Mouse (Mus musculus) cerebellum, postnatal 10 days (tissue): Measurements from ENCODE around the gene Aff1.
A peak's percentile ranks its signal among the peaks of the same experiment; 100 is the strongest.

Experiments used
- DNase-seq, 2 experiments: peaks; one replicate each; pipeline ENCODE4 v3.0.0; 2021; ENCODE audit warnings: mixed read lengths in 2 of 2

The Aff1 gene

GRCm38 (mm10) chr5:103752665-103753510 is 60.7 kb downstream of the Aff1 start:
- peak; percentile 27 to 31 for DNase-seq

GRCm38 (mm10) chr5:103753511-103754329 is 61.5 kb downstream of the Aff1 start:
- peak; percentile 84 to 90 for DNase-seq

- DNase-seq: peak; percentile 31 to 36
Measured at GRCm38 (mm10) chr5:103754330-103755134, 62.4 kb downstream of the Aff1 start.

GRCm38 (mm10) chr5:103755135-103755487 is 62.9 kb downstream of the Aff1 start:
- no peak for DNase-seq

DNA sequence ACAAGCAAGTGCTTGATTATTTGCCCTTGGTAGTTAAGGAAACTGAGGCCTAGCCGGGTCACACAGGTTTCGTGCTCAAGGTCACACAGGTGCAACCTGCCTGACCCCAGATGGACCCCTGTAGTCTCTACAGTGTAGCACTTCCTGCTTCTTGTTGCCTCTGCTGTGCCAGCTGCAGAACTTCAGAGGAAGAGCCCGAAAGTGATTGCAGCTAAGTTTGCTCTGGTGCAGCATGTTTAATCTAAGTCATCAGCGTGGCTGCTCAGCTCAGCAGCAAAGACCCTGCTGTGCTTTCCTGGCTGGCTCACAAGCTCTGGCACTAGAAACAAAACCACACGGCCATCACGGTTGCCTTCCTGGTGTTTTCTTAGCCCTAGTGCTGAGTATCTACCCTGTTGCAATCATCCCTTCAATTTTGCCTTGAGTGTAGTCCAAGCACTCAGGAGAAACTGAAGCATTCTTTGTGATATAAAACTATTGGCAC is 64.1 kb downstream of the Aff1 start:
- DNase-seq: peak in 1 of 2 experiments; percentile 41

DNA sequence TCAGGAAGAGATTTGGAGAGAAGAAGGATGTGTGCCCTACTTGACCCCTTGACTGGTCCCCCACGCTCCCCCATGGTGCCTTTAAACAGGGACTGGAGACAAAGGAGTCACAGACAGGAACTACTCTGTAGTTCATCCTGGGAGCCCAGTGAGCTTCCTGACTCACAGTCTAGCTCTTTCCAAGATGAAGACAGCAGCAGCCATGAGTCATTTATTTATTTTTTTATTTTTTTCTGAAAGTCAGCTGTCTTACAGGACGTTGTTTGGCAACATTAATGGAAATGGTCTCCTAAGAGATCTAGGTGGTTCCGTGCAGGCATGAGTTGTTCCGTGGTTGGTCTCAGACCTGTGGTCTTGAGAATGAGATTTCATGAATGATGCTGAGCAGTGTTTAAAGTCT is 66.3 kb downstream of the Aff1 start:
- no peak for DNase-seq

DNA sequence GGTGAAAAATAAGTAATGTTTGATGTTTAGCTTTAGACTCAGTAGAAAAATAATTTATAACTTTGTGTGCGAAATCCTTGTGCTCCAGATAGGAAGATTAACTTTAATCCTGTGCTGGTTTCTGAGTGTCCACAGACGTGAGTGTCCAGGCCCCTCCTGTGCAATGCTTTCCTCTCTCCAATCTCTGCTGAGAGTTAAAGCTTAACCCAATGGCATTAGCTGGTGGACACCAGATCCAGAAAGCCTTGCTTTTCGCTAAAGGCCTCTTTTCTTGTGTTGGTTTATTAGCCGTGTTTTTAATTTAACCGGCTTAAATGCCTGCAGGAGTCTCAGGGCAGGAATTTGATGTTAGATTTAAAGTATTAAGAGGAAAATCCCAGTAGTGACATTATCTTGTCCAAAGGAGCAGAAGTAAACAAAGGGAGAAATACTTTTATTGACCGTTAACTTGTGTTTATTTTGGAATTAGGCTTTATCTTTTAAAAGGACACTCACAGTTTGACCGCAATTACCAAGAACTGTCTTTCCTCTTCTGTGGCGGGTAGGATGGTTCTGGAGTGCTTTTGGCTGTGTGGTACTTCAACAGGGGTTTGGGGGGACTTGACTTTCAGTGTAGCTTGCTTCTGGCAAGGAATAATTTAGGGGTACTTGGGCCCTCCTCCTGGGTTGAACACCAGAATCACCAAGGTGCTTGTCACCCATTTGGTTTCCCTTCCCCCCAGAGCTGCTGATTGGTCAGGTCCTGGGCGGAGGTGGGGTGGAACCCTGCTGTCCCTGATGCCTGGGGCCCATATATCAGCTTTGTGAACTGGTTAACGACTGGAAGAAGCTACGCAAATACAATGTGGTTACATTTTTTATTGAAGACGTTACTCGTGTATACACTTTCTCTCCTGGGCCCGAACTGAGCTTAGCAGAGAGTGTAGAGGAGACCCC is 67.6 kb downstream of the Aff1 start:
- DNase-seq: no peak

GRCm38 (mm10) chr5:103760425-103761131 is 68.4 kb downstream of the Aff1 start:
- peak; percentile 59 for DNase-seq

DNA sequence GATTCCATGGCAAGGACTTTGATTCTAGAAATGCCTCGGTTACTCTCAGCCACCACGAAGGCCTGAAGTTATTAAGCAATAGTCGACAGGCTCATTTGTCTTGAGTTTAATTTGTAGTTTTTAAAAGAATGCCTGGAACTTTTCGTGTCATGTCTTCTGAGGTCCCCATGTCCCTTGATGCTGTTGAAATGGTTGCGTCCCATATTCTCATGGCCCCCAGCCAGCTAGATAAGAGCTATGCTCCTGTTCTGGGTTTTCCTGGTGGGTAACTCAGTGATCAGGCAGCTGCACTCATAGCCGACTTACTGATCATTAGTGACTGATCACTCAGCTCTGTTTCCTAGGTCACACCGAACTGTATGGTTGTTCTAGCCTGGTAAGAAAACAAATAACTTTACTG is 69.6 kb downstream of the Aff1 start:
- DNase-seq: no peak

- DNase-seq: no peak
Measured at GRCm38 (mm10) chr5:103762850-103763254, 70.7 kb downstream of the Aff1 start.

- DNase-seq: no peak
Measured at GRCm38 (mm10) chr5:103765356-103765755, 73.2 kb downstream of the Aff1 start.

DNA sequence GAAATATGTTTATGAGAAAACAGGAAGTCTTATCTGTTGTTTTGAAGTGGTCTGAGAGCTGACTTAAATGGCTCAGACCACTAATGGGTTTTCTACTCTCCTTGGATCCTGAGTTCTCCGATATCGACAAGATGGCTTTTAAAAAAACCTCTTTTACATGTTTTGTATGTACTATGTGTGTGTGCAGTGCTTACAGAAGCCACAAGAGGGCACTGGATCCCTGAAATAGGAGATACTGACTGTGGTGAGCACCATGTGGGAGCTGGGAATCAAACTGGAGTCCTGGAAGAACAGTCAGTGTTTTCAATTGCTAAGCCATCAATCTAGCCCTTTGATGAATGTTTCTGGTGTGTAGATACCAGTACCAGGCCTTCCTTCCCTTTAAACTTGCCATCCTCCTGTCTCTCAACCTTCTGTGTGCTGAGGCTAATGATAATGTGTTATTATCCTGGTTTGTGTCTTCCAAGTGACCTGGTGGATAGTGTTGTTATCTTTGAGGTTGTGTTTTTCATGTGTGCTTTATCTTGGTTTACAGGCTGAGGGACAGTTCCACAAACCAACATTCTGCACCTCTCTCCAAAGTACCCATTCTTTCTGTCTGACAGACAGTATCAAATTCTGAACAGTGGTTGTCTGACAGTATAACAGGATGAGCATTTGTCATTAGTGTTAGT is 73.7 kb downstream of the Aff1 start:
- no peak for DNase-seq

- no peak for DNase-seq
Measured at GRCm38 (mm10) chr5:103766432-103766815, 74.2 kb downstream of the Aff1 start.

DNA sequence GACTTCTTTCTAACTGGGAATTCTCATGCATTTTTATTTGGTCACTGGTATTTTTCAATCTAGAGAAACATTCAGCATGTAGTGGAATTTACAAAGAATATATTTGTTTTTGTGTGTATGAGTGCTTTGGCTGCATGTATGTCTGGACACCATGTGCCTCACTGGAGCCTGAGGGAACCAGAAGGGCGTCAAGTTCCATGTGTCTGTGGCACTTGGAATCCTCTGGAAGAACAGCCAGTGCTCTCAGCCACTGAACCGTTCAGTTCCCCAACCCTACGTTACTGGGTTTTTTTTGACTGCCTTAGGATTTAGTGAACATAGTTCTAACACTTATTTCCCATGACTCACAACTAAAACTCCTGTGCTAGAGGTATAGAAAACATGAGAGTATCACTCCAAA is 76.8 kb downstream of the Aff1 start:
- DNase-seq: no peak

DNA sequence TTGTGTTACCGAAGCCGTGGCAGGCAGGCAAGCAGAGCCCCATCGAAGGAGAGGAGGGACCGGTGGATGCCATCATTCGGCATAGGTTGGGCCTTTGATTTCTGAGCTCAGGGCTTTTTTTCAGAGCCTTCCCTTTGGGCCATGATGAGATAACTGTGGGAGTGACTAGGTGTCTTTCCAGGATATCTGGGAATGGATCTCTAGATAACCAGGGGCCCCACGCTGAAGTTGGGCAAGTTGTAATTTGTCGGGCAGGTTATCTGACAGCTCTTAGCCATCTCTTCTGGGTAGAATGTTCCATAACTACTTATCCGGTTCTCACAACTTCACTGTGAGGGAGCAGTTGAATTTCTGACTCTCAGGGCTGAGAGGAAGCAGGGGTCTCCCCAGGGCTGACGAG is 77.5 kb downstream of the Aff1 start:
- DNase-seq: no peak

DNA sequence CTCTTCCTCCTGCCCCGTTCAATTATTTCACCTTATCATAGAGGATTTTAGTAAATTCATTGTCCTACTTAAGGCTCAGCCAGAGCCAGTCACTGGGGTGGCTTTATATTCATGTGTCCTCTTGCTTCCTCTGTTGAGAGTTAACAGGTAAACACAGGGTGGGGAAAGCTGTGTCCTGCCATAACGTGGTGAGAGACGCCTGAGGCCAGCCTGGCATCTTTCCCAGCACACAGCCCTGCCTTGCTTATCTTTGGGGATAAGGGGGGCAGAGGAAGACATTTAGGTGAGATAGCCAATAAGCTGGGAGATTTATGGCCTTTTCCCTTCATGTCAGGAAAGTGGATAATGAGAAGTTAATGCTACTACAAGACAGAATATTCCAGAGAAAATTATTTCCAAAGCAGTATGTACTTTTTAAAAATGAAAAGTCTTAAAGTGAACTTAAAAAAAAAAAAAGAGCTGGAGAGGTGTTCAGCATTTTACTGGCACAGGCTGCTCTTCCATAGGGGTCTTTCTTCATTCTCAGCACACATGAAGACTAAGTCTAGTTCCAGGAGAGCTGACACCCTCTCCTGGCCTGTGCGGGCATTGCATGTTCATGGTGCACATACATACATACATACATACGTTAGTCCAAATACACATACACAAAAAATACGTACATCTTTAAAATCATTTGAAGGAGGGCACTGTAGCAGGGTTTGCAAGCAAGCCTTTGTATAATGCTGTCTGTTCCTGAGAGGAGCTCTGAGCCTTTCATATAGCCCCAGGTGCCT is 78.5 kb downstream of the Aff1 start:
- DNase-seq: peak in 1 of 2 experiments; percentile 34

- no peak for DNase-seq
Measured at GRCm38 (mm10) chr5:103771380-103771779, 79.2 kb downstream of the Aff1 start.

GRCm38 (mm10) chr5:103772252-103772651 is 80.1 kb downstream of the Aff1 start:
- no peak for DNase-seq

DNA sequence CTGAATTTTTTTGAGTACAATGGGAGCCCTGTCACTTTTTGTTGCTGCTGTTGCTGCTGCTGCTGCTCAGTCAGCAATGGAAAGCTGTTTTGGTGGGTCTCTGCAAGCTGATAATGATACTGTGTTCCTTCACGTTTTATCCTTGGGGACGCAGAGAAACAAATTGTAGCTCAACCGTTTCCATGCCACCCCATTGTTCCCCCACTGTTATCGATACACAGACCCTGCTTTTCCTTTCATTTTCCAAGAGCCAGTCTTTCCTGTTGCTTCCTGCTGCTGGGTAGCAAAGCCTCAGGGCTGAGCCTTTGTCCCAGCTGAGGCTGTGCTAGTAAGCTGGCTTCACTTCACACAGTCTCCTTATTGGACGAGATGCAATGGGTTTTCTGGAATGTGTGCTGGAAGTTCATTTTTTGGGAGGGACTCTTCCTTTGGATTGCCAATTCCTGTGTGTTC is 81.0 kb downstream of the Aff1 start:
- no peak for DNase-seq
